Mouse (Mus musculus) layer of hippocampus, adult 6 months (tissue): ENCODE measurements around the gene Mrm2. TPM values are rescaled to one million over a fixed set of nuclear protein-coding genes. Genes with fewer than 3 reads are reported as not detected.

Experiments
- long read RNA-seq, 2 experiments: library from polyadenylated mRNA; unstranded; transcript quantifications; one replicate each; pipeline ENCODE4 v2.0.0; 2019 to 2020
- polyA plus RNA-seq: library from polyadenylated mRNA; unstranded; fragments of <200 nt; fragmentation: Nextera tagmentation; gene quantifications from 2 replicates; pipeline ENCODE4 v1.2.3, GENCODE M21; 2021

Gene Mrm2
- polyA plus RNA-seq: 11.2 and 12.0 TPM in 2 replicates
- long read RNA-seq, experiment 1, transcript Mrm2-201 (3 exons, 1,443 nt): major isoform, 15 of 18 reads
- long read RNA-seq, experiment 1, partial matches to known transcripts: 0 of 18 reads
- long read RNA-seq, experiment 1, other reads (novel, unspliced or antisense): 3 of 18 reads
- long read RNA-seq, experiment 2, transcript Mrm2-201 (3 exons, 1,443 nt): major isoform, 36 of 38 reads
- long read RNA-seq, experiment 2, partial matches to known transcripts: 2 of 38 reads
- long read RNA-seq, experiment 2, other reads (novel, unspliced or antisense): 0 of 38 reads

GRCm38 (mm10) chr5:140331615-140332512 lies at the start of gene Mrm2:
Gene Mrm2 (minus strand): TSS chr5:140331898.

GRCm38 (mm10) chr5:140321042-140321755 lies 10.5 kb downstream of the Mrm2 start, which contains the start of the genes Mad1l1 and Nudt1:
Gene Mad1l1 (minus strand): TSS chr5:140321552.
Gene Nudt1 (plus strand): TSS chr5:140321656.

Other genes with a start within 250 kb of the Mrm2 start
- 7.4 and 8.0 TPM in 2 replicates for gene Mad1l1, start 10.3 kb downstream of the Mrm2 start, polyA plus RNA-seq
- gene Nudt1, start 10.2 kb downstream of the Mrm2 start, polyA plus RNA-seq: 10.8 TPM in 2 replicates
- 5.9 TPM in 2 replicates for gene Snx8, start 57.4 kb upstream of the Mrm2 start, polyA plus RNA-seq
- 26.1 and 26.5 TPM in 2 replicates for gene Eif3b, start 87.4 kb upstream of the Mrm2 start, polyA plus RNA-seq
- not detected in 2 replicates for gene Gm4869, start 113.7 kb upstream of the Mrm2 start, polyA plus RNA-seq
- gene Chst12, start 173.7 kb upstream of the Mrm2 start, polyA plus RNA-seq: 29.4 and 30.7 TPM in 2 replicates
- gene Grifin, start 233.2 kb upstream of the Mrm2 start, polyA plus RNA-seq: 0.72 and 1.0 TPM in 2 replicates